In the genomic region with DNA sequence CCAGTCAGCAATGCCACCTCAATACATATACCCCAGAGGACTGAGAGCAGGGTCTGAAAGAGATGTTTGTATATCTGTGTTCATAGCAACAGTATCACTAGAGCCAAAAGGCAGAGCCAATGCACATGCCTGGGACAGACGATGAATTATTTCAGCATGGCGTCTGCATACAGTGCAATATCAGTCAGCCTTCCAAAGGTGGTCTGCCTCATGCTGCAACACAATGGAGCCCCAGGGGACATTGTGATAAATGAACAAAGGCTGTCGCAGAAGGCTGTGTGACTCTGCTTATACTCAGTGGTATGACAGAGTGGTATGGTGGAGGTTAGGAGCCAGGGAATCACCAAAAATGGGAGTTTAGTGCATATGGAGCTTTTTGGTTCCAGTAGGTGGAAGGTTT, we compare ENCODE assay signal across 13 mouse cellular contexts.
"Had no signal": no experiment of that assay in that cellular context is flagged by ENCODE, and none has a peak within 500 bp of the region (broad histone marks: within the 10 kb centered on the region; RNA-seq: fewer than 3 reads in every experiment).

No protein-coding gene starts in this region.

- H3K36me3 ChIP-seq: kidney, embryonic 15.5 days; limb, embryonic 15.5 days; liver, embryonic 12.5 days had no signal

- H3K4me1 ChIP-seq: kidney, embryonic 15.5 days; liver, embryonic 12.5 days had no signal

- H3K27me3 ChIP-seq: kidney, embryonic 15.5 days; limb, embryonic 15.5 days; liver, embryonic 12.5 days had no signal

- H3K4me3 ChIP-seq: kidney, embryonic 15.5 days; limb, embryonic 15.5 days; liver, embryonic 12.5 days had no signal

- H3K4me2 ChIP-seq: kidney, embryonic 15.5 days; limb, embryonic 15.5 days; liver, embryonic 12.5 days; lung, embryonic 14.5 days; midbrain, embryonic 11.5 days had no signal

- H3K9me3 ChIP-seq: kidney, embryonic 15.5 days; limb, embryonic 15.5 days; liver, embryonic 12.5 days had no signal

- ATAC-seq: liver, embryonic 12.5 days had no signal

- H3K9ac ChIP-seq: kidney, embryonic 15.5 days; limb, embryonic 15.5 days; liver, embryonic 12.5 days; lung, embryonic 14.5 days had no signal

- DNase-seq: kidney, adult 2 months; kidney, postnatal 14 days; layer of hippocampus, postnatal 36 days; lung, embryonic 14.5 days; lung, postnatal 10 days; lung, postnatal 4 days; spleen, adult 18-20 months; thymus, adult 18-20 months; thymus, postnatal 14 days had no signal

- H3K27ac ChIP-seq: kidney, embryonic 15.5 days; limb, embryonic 15.5 days; liver, embryonic 12.5 days had no signal
